Mouse (Mus musculus) limb, embryonic 14.5 days (tissue): ENCODE data around the gene Gm20388. TPM values are rescaled to one million over a fixed set of nuclear protein-coding genes. Genes with fewer than 3 reads are reported as not detected.

Experiments
- ATAC-seq: fragments of 200-750 bp; cut with Nextera tagmentation; 2 replicates; pipeline ENCODE4 v1.8.0; 2017; ENCODE audit warnings: low read depth, moderate number of reproducible peaks, moderate TSS enrichment; ENCODE audit not compliant: low FRiP score
- DNase-seq: peaks from one replicate; pipeline ENCODE4 v3.0.0-alpha.2; 2015; ENCODE audit warnings: low spot score
- H3K27ac ChIP-seq: fragments of 300-500 bp; sonication (generic); replicated peaks from 2 replicates; pipeline ENCODE4 v1.5.1; 2014; ENCODE audit warnings: low read depth, mild to moderate bottlenecking, low read length, moderate library complexity, mixed read lengths
- H3K27me3 ChIP-seq: fragments of 300-500 bp; sonication (generic); 2 replicates; pipeline ENCODE4 v1.6.1; 2014; ENCODE audit warnings: low read length, mixed read lengths; ENCODE audit not compliant: control insufficient read depth, insufficient read depth
- H3K36me3 ChIP-seq: fragments of 300-500 bp; sonication (generic); 2 replicates; pipeline ENCODE4 v1.6.1; 2014; ENCODE audit warnings: mild to moderate bottlenecking, low read length, moderate library complexity, mixed read lengths; ENCODE audit not compliant: control insufficient read depth, insufficient read depth
- H3K4me1 ChIP-seq: fragments of 300-500 bp; sonication (generic); 2 replicates; pipeline ENCODE4 v1.6.1; 2014; ENCODE audit warnings: antibody characterized with exemption, low read length, mixed read lengths; ENCODE audit not compliant: control insufficient read depth, insufficient read depth
- H3K4me2 ChIP-seq: fragments of 300-500 bp; sonication (generic); replicated peaks from 2 replicates; pipeline ENCODE4 v1.6.1; 2014; ENCODE audit warnings: low read depth, mild to moderate bottlenecking, low read length, moderate library complexity; ENCODE audit not compliant: severe bottlenecking
- H3K4me3 ChIP-seq: fragments of 300-500 bp; sonication (generic); replicated peaks from 2 replicates; pipeline ENCODE4 v1.5.1; 2014; ENCODE audit warnings: low read length
- H3K9ac ChIP-seq: fragments of 300-500 bp; sonication (generic); 2 replicates; pipeline ENCODE4 v1.6.1; 2014; ENCODE audit warnings: mild to moderate bottlenecking, low read depth, low read length, moderate library complexity; ENCODE audit not compliant: severe bottlenecking
- H3K9me3 ChIP-seq: fragments of 300-500 bp; sonication (generic); 2 replicates; pipeline ENCODE4 v1.6.1; 2016; ENCODE audit warnings: low read length; ENCODE audit not compliant: control insufficient read depth
- POLR2A ChIP-seq: fragments of 200-500 bp; IDR thresholded peaks from 2 replicates; pipeline ENCODE4 v1.8.0; 2012; ENCODE audit warnings: inconsistent platforms, mild to moderate bottlenecking, moderate library complexity, borderline replicate concordance; ENCODE audit not compliant: insufficient read depth, insufficient read length; ENCODE audit errors: extremely low read depth
- whole genome bisulfite sequencing: fragments of 180-500 bp; shearing (Covaris S2); extraction: QIAGEN DNeasy Blood & Tissue Kit; methylation state at CpG from one replicate; pipeline ENCODE4 v1.1.7; 2014; 5-methylcytosine and 5-hydroxymethylcytosine counted together
- polyA plus RNA-seq, 2 experiments: library from polyadenylated mRNA; depleted of rRNA in 1 of 2; stranded (reverse) in 1 of 2; unstranded in 1 of 2; fragments of >200 nt; fragmentation: Nextera tagmentation in 1 of 2; extraction: Ambion mirVana in 1 of 2; gene quantifications; 2 replicates each; pipeline versions ENCODE4 v1.2.1 to v1.2.3; 2012 to 2014

Gm20388 gene
- polyA plus RNA-seq, 2 experiments, result 1.9 to 49.9 TPM

- DNase-seq (no peak), ATAC-seq (no peak)
- Histone ChIP-seq H3K27ac (0 out of 2 replicates have a peak overlapping the region, but pooled peaks have one; percentile 43), H3K4me2 (peak overlapping the region; percentile 26; the same call in 1 of the 2 replicates), H3K36me3 (no peaks in the 10 kb centered on the region), H3K4me1 (peaks cover 12% of the 10 kb centered on the region; the same call in 1 of the 2 replicates), H3K27me3 (no peaks in the 10 kb centered on the region), H3K9me3 (no peaks in the 10 kb centered on the region), H3K4me3 (no peak overlapping the region), H3K9ac (no peak overlapping the region)
- no peak for TF ChIP-seq POLR2A
- 67% methylated on average over 21 of the region's 21 CpGs for WGBS
Observed at GRCm38 (mm10) chr8:120751226-120752081, 840.8 kb downstream of the Gm20388 start.

- 6% methylated on average over 12 of the region's 12 CpGs for WGBS
- ATAC-seq (peak; percentile 79), DNase-seq (peak; percentile 80)
- no peak for TF ChIP-seq POLR2A
- Histone ChIP-seq H3K27ac (0 out of 2 replicates have a peak overlapping the region, but pooled peaks have one; percentile 43), H3K4me2 (peak overlapping the region; percentile 26; the same call in 1 of the 2 replicates), H3K4me1 (peaks cover 12% of the 10 kb centered on the region; the same call in 1 of the 2 replicates), H3K36me3 (no peaks in the 10 kb centered on the region), H3K9ac (no peak overlapping the region), H3K9me3 (no peaks in the 10 kb centered on the region), H3K27me3 (no peaks in the 10 kb centered on the region), H3K4me3 (no peak overlapping the region)
Observed at GRCm38 (mm10) chr8:120752082-120752452, 841.4 kb downstream of the Gm20388 start.

GRCm38 (mm10) chr8:120753476-120753875 is 842.8 kb downstream of the Gm20388 start:
- Histone ChIP-seq H3K4me3 (no peak overlapping the region), H3K4me2 (no peak overlapping the region), H3K27ac (no peak overlapping the region), H3K4me1 (peaks cover 12% of the 10 kb centered on the region; the same call in 1 of the 2 replicates), H3K27me3 (no peaks in the 10 kb centered on the region), H3K9ac (no peak overlapping the region), H3K9me3 (no peaks in the 10 kb centered on the region), H3K36me3 (no peaks in the 10 kb centered on the region)
- 89% methylated on average over 21 of the region's 22 CpGs for WGBS
- no peak for TF ChIP-seq POLR2A
- DNase-seq (no peak), ATAC-seq (no peak)

- no peak overlapping the region for H3K27ac ChIP-seq
- H3K4me1 ChIP-seq, result peaks cover 12% of the 10 kb centered on the region; the same call in 1 of the 2 replicates
- 45% methylated on average over 19 of the region's 19 CpGs for WGBS
- H3K4me3 ChIP-seq, result no peak overlapping the region
- TF ChIP-seq POLR2A, result no peak
- 0 out of 2 replicates have a peak overlapping the region, but pooled peaks have one; percentile 16 for H3K9ac ChIP-seq
- no peaks in the 10 kb centered on the region for H3K36me3 ChIP-seq
- ATAC-seq, result no peak
- H3K4me2 ChIP-seq, result no peak overlapping the region
- no peaks in the 10 kb centered on the region for H3K9me3 ChIP-seq
- H3K27me3 ChIP-seq, result no peaks in the 10 kb centered on the region
- DNase-seq, result no peak
Observed at GRCm38 (mm10) chr8:120755306-120756297, 845.0 kb downstream of the Gm20388 start.

- TF ChIP-seq POLR2A, result no peak
- ATAC-seq (no peak), DNase-seq (no peak)
- Histone ChIP-seq H3K27me3 (no peaks in the 10 kb centered on the region), H3K4me2 (no peak overlapping the region), H3K9ac (no peak overlapping the region), H3K9me3 (no peaks in the 10 kb centered on the region), H3K27ac (no peak overlapping the region), H3K4me1 (0 out of 2 replicates have a peak, but pooled peaks cover 3% of the 10 kb centered on the region), H3K36me3 (no peaks in the 10 kb centered on the region), H3K4me3 (no peak overlapping the region)
- 65% methylated on average over 4 of the region's 4 CpGs for WGBS
Observed at GRCm38 (mm10) chr8:120758005-120758404, 847.4 kb downstream of the Gm20388 start.
